Mouse (Mus musculus) hindlimb bud, embryonic 11.5 days (tissue): ENCODE results near the gene Il10ra.
A peak's percentile ranks its signal among the peaks of the same experiment; 100 is the strongest.

Experiments
- DNase-seq: peaks from one replicate; pipeline ENCODE4 v3.0.0-alpha.2; 2012; ENCODE audit warnings: low read depth, low spot score; ENCODE audit errors: extremely low spot score

The Il10ra gene

DNA sequence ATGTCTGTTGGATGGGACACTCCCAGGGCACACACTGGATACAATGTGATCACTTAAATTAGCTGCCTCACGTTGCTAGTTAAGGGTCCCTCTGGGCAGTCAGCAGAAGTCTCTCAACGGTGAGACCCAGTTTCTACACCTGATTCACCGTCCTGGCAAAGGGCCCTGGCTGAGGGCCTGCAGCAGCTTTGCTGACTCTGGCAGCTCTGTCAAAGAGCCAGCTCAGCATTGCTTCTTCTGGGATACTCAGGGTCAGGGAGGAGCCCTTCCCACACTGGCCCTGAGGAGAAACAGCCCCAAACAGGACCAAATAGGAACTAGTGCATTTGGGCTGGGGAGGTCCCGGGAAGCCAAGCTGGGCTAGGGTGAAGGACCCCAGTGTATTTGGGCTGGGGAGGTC is 7.5 kb downstream of the Il10ra start:
- DNase-seq = no peak

DNA sequence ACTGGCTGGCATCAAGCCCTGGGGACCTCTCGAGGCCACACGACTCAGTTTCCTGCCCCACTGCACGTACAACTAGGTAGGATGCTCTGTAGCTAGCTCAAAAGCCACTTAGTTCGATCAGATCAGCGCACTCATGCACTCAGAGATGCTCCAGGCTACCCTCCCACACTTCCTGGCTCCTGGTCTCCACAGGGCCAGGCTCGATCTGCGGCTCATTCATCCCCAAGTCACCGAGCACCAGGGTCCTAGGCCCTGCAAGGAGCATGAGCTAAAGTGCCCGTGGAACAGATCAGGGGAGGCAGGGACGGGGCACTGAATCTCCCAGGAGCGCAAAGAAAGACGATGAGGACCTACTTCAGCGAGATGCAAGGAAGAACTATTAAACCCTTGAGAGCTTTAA is 9.9 kb downstream of the Il10ra start:
- no peak for DNase-seq

DNA sequence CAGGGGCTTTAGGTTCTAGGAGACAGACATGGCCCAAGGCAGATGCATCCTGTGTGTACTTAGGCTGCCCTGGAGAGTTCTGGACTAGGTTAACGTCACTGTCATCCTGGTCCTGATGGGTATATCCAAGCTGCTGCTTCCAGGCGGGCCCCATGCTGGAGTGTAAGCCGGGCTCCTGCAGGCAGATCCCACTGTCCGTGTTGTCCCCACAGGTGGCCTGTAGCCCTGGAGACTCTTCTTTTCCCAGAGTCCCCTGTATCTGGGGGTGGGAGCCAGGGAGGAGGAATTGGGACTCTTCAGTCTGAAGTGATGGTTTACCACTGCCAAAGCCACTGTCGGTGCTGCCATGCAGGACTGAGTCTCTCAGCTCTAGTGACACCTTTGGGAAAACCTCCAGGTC is 13.0 kb downstream of the Il10ra start:
- DNase-seq = no peak

DNA sequence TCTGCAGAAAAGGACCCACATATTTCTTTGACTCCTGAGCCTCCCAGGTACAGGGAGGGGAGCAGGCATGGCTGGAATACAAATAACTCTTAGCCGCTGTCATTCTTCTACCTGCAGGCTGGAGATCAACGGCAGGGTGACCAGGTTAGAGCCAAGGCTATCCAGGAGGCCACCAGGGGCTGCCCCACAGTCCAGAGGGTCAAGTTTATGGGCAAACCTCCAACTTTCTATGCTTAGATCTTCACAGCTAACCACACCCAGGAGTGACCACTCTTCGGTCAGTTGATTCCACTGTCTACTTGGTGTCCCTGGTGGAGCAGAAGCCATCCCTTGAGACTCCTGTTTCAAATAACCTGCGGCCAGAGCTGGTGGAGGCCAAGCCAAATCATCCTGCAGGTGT is 13.5 kb downstream of the Il10ra start:
- no peak for DNase-seq

DNA sequence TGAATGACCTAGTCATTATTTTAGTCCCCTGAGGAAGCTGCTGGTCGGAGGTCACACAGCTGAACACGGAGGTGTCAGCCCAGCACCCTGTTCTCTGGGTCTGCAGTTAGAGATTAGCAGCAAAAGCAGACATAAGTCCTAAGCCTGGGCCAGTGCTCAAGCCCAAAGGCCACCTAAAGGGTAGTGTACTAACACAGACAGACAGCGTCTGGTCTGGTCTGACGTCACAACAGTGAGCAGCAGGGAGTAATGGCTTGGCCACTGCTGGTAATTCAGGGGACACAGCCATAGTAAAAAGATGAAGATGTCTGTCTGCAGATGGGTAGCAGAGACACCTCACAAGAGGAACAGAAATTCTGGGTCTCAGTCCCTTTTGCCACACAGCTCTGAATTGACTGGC is 14.3 kb downstream of the Il10ra start:
- no peak for DNase-seq

DNA sequence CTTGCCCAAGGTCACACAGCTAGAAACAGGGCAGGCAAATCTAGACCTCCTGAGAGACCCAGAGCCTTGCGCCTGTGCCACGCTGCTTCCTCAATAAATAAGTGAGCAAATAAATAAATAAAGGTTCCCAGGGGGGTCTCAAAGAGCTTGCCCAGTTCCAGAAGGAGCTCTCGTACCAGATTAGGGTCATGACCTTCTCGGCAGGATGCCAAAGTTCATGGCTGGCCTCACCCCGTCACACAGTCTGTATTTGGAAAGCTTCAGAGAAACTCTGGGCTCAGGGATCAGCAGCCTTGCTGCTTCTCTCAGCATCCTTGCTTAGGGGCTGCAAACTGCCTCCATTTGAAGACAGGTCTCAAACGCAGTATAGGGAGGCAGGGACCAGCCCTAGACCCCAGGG is 14.9 kb downstream of the Il10ra start:
- DNase-seq = no peak

DNA sequence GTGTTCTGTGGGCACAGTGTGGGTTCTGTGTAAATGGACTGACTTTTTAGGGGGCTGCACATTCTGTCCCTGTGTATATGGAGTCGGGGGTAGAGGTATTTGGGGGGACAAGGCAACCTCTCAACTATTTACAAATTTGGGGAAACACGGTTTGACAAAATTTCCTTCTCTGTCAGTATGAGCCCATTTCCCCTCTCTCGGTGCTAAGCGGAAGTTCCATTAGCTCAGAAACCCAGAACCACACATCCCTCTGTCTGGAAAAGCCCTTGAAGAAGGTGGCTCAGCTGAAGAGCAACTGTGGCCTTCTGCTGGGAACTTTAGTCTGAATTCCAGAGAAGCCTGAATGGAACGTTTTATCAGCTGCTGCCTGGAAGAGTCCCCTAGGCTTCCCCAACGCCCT is 16.6 kb downstream of the Il10ra start:
- DNase-seq = no peak

DNA sequence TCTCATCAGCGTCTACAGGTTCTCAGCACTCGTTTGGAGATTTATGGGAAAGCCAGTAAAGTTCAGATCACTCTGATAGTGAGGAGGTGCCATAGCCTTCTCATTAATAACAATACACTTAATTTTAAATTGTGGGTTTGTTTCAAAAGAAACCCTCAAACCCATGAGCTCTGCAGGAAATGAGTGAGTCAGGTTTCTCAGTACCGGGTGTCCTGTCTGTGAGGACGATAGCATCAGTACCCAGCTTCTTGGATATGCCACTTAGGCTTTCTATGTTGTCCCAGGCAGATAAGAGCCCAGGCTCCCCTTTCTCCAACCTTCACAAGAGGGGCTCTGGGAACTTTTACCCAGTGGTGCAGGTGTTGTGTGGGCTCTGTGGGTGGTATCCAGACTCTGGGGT is 17.0 kb downstream of the Il10ra start:
- no peak for DNase-seq

DNA sequence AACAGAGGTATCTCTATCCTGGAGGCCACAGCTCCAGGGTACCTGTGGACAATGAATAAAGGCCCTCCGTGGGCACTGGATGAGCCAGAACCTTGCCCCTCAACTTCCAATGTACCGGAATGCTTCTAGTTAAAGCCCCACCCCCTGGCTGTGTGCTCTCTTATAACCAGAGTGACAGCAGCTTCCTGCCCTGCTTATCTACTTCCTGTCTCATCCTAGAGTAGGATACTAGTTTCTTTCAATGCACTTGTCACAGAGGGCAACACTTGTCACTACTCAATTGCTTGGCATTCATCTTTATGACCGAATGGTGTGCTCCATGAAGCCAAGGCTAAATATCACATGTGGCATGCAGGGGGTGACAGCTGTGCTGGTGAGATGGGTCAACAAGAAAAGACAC is 17.7 kb downstream of the Il10ra start:
- DNase-seq = no peak

DNA sequence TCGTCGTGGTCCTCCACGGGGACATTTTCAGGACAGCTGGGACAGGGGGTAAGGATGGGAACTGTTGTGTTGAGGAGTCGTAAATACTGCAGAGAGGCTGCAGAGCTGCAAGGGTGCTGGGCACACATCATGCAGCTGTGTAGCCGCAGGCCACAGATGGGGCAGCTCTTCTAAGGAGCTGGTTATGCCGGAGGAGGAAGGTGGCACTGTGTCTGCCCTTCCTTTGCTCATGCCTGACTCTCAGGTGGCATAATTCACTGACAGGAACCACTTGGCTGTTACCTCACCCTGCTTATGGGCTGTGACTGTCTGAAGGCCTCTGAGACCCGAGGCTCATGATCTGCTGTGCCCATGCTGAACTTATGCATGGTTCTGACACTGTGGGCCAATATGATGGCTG is 18.6 kb downstream of the Il10ra start:
- DNase-seq = no peak

DNA sequence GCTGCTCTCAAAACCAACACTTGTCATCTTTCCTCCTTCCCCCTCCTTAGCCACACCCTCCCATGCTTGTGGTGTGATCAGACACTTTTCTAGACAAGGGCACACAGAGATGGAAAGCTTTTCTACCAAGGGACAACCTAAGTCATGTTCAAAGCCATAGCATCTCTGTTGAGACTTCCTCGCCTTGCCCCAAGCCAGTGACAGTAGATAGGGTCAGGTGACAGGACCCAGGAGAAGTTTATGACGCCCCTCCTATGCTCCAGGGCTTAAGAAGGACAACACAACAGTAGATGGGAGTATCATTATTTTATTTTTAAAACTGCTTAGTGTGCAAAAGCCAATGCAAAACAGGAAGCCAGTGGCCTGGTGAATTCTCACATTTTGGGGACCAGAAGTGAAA is 21.4 kb downstream of the Il10ra start:
- DNase-seq = no peak

DNA sequence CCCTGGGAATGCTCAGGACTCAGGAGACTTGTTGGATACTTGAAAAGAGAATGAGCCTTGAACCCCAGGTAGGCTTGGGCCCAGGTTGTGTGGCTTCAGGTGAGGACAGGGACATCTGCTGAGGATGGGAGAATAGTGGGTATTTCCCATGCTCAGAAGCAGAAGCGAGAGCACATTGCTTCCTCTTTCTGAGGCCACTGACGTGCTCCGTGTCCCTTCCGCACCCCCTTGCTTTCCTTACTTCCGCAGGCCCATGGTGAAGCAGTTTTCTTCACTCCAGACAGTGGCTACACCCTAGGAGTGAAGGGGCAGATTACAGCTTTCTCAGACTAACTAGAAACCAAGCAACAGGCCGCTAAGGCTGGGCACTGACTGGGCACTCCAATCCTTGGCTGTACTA is 22.9 kb downstream of the Il10ra start:
- no peak for DNase-seq

DNA sequence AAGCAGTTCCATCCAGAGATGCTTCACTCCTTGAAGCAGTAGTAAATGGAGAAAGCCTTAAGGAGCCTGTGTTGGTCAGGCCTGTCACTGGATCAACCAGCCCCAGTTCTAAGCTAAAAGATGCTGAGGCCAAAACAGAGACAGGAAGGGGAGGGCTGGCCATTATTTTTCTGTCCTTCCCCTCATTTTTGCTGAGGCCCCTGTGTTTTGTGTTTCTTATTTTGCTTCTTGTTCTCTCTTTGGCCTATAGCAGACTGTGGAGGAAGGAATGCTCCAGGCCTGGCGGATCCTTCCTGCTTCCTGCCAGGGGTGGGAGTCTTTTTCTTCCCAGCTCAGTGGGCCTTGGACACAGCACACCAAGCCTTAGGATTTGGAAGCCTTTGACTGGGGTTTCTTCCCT is 23.5 kb downstream of the Il10ra start:
- no peak for DNase-seq

DNA sequence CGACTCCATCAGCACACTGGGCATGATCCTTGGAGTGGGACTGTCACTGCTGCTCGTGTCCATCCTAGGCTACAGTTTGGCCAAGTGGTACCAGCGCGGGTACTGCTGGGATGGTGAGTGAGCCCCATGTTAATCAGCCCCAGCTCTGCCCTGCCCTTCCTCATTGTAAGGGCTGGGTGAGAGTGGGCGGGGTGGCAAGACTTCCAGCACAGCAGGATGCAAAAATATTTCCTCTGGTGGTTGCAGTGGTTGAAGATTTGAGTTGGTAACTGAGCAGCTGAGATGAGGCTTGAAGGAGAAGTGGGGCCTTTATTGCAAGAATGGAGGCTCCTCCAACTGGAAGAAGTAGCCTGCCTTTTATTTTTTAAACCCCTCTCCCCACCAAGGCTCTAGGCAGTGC is 27.6 kb downstream of the Il10ra start:
- DNase-seq = no peak

DNA sequence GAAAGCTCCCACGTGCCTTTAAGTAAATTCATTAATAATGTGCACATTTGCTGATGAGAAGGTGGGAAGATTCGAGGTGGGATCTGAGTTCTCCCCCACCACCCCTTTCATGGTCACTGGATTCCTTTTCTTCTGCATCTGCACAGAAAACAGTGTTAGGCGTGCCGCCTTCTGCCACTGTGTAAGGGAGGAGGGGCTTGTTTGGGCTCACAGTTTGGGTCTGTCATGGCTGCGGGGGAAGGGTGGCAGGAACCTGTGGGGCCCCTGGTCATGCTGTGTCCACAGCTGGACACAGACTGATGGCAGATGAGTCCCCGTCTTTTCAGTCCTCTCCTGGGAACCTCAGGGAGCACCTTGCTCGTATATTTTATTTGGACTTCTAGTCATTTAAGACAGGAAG is 32.2 kb downstream of the Il10ra start:
- no peak for DNase-seq

DNA sequence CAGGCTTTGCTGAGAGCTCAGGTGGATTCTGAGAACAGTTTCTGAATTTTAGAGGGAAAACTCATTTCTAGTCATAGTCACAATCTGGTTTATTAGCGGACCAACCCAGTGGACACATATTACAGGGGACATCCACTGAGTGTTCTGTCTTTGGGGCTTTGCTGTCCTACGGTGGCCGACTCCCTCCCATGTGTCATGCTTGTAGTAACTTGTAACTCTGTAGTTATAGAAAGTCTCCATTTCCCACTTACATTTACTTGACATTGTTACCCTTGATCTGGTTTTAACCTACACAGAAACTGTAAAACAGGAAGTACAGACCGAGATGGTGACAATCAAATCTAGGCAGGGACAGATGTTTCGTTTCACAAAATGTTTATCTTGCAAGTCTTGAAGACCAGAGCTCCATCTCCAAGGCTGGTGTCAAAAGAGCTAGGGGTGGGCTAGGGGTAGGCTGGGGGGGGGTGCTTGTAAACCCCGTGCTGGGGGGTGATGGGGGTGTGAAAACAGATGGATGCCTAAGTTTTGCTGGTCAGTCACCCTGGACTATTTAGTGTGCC is 33.2 kb downstream of the Il10ra start:
- no peak for DNase-seq

DNA sequence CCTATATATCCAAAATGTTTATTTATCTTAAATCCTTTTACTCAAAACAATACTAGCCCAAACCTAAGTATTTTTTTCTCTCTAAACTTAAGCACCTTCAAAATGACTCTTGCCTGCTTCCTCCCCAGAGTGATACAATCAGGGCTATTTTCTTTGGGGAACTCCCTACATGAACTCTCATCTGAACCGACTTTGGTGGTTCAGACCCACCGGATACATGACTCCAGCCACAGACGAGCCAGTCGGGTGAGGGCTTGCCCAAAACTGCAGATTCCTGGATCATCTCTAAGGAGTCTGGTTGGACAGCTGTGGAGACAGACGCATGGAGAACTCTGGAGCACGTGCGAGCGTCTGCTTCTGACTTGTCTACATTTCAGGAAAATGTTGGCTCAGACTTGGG is 39.6 kb downstream of the Il10ra start:
- no peak for DNase-seq

DNA sequence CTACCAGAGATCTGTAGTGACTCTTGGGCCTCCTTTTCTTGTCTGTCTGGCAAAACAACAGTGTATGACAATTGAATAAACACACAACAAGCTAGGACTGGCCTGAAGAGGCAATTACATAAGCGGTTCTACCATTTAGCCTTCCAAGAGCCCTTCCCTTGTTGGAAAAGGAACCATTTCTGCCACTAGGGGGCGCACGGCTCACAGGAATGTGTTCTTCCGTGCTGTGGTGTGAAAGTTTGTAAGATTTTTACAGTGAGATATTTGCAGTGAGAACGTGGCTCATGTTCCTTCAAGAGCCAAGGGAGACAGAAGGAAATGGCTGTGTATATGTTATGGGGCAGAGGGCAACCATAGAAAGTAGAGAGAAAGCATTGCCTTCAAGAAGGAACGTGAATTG is 47.4 kb downstream of the Il10ra start:
- DNase-seq = peak; percentile 69

DNA sequence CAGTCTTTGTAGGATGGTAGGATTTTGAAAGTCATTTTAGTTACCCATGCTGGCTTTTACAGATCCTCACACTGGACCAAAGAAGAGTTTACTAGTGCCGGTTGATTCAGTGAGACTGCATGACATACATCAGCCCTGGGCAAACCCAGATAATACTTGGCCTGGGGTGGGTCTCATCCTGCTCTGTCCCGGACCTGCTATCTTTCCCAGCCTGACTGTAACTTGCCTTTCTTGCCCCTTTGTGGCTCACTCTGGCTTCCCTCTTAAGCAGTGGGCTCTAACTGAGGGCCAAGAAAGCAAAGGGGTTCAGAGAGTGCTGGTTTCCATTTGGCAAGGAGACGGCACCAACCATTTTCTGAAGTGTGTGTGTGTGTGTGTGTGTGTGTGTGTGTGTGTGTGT is 49.3 kb downstream of the Il10ra start:
- no peak for DNase-seq

DNA sequence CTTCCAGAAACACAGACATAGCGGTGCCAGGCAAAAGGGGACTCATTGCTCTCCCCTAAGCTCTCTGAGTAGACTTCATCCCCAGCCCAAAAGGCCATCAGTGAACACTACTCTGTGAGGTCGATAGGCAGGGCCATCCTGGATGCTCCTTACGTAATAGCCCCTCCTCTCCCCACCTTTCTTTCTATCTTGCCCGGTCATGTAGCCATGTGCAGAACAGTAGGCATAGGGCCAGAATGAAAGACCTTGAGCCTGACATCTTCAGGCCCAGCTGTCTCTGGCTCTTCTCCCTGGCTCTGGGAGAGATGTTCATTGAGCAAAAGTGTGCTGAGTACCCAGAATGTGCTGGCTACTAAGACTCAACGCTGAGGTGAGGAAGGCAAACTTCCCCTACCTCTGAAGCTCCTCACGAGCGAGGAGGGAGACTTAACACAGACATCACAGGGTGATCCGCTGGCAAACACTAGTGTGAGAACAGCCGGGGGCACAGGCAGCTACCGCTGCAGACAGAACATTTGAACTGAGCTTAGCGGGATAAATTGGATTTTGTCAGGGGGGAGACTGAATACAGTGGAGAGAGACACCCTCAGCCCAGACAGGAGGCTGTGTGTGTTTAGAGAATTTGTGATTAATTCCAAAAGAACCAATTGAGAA is 53.3 kb downstream of the Il10ra start:
- no peak for DNase-seq

DNA sequence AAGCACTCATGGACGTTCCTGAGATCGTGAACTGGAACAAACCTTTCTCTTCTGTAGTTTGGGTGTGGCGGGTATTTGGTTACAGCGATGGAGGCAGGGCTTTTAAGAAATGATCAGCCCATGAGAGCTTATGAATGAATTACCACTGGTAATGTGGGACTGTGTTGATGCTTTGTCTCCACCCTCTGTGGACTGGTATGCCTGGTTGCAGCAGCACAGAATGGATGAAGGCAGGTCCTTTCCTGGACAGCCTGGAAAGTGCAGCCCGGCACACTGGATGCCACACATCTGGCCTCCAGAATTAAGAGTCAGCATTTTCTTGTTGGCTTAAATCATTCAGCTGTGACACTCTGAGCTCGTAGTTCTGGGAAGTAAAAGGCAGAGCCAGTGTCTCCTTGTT is 56.9 kb downstream of the Il10ra start:
- no peak for DNase-seq

DNA sequence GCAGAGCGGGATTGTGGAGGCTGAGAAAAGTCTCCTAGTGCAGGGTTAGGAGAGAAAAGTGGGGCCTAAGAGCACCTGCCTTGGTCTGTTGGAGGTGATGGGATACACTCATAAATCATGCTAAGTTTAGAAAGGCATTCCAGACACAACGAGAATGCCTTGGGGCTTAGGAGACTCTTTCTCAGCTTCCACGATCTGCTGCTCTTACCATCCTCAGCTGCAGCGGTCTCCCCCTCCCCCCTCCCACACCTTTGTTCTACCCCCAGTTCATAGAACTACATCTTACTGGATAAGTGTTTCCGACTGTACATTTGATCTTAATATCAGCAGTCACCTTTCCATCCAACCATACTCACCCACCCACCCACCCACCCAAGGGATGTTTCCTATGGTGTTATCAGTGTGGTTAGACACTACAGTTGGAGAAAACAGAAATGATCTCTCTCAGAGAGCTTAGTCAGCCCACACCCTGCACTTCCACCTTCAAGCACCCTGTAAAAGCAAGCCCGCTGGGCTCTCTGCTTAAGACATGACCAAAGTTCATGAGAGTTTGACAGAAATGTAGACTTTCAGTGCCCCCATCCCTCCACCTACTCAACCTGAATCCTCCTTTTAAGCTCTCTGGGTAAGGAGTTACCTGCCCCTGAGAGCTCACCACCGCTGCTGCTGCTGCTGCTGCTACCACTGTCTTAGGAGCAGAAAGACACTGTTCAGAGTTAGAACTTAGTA is 61.8 kb downstream of the Il10ra start:
- no peak for DNase-seq

DNA sequence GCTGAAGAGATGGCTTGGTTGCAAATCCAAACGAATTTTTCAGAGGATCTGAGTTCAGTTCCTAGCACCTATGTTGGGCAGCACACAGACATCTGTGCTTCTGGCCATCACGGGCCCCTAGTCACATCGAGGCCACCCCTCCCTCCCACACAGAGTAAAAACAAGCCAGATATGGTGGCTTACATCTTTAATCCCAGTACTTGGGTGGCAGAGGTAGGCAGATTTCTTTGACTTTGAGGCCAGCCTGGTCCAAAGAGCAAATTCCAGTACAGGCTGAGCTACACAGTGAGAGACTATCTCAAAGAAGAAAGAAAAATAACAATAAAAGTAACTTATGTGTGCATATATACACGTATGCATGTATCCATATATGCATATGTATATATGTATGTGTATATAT is 62.8 kb downstream of the Il10ra start:
- no peak for DNase-seq
